Mouse (Mus musculus) brown adipose tissue, adult 24 weeks (tissue): ENCODE results near the gene Il2ra. TPM values are rescaled to one million over a fixed set of nuclear protein-coding genes. Genes with fewer than 3 reads are reported as not detected.
"Not testable (repeated sequence)": the region's sequence is repeated elsewhere in the genome, so short reads cannot be mapped to it uniquely, and the experiment has no call there.

Experiments
- H3K27ac ChIP-seq: fragments of 200-500 bp; replicated peaks from 2 replicates; pipeline ENCODE4 v1.5.1; 2012; ENCODE audit warnings: low read depth, mild to moderate bottlenecking, low read length
- H3K4me1 ChIP-seq: fragments of 200-500 bp; 2 replicates; pipeline ENCODE4 v1.6.1; 2012; ENCODE audit warnings: low read length, mixed read lengths; ENCODE audit not compliant: control insufficient read depth, insufficient read depth, insufficient read length
- H3K4me3 ChIP-seq: fragments of 200-500 bp; 2 replicates; pipeline ENCODE4 v1.5.1; 2012; ENCODE audit warnings: low read depth, mild to moderate bottlenecking, low read length, moderate library complexity; ENCODE audit not compliant: insufficient read depth
- polyA plus RNA-seq: library from polyadenylated mRNA; stranded (reverse); fragments of >200 nt; gene quantifications from 2 replicates; pipeline ENCODE4 v1.2.4, GENCODE M21; 2012; ENCODE audit not compliant: missing spikeins, insufficient read depth, insufficient read length

Gene Il2ra
- polyA plus RNA-seq, 1 experiment: 0.32 TPM

DNA sequence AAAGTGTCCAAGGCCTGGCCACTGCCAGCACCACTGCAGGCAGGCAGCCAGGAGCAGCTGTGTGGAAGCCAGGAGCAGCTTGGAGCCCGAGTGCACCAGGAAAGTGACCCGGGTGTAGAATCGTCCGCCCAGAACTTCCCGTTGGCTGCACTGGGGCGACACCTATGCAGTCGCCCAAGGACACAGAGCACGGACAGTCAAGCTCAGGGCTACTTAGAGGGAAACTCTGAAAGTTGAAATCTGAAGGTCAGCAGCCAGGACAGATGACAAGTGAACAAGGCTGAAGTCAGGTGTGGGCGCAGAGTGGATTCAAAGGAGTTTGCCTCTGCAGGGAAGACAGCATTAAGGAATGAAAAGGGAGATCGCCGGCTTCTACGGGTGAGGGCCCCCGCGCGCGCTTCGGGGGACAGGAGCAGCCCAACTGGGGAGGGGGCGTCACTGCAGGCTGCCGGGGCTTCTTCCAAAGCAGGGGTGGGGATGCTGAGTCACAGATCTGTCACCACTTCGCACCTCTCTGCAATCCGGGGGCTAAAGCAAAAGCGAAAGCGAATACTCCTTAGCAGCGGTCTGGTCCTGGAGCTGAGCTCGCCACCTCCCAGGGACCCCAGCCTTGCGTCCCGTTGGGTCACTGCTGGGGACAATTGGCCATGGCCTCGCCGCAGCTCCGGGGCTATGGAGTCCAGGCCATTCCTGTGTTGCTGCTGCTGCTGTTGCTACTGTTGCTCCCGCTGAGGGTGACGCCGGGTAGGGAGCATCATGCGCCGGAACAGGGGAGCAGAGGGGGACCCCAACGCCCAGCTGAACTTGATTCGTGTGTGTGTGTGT lies 62.8 kb downstream of the Il2ra start, which contains the start of gene Il15ra:
Gene Il15ra (plus strand): TSS at position 90 of the 825 bp plus-strand sequence.
- Histone ChIP-seq H3K4me3 (peak within 1 kb of the TSS; percentile 98), H3K27ac (peak within 1 kb of the TSS; percentile 97), H3K4me1 (0 out of 2 replicates have a peak, but pooled peaks cover 3% of the 10 kb centered on the region)

- Histone ChIP-seq H3K4me1 (0 out of 2 replicates have a peak, but pooled peaks cover 3% of the 10 kb centered on the region), H3K4me3 (peak overlapping the region; percentile 98), H3K27ac (peak overlapping the region; percentile 97)
Observed at GRCm38 (mm10) chr2:11706030-11706745, 63.6 kb downstream of the Il2ra start.

DNA sequence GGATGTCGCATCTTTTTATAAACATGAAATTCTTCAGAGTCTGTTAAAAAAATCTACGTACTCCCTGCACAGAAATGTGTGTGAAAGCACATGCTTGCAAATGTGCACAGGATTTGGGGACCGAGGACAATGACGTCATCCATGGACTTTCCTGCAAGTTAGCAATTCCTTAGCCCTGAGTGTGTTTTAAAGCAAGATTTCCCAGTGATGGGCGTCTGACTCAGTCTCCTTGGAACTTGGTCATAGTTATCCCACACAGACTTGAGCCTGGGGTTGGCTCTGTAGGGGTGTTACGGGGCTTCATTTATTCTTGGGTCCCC lies 64.1 kb downstream of the Il2ra start:
- Histone ChIP-seq H3K4me1 (0 out of 2 replicates have a peak, but pooled peaks cover 3% of the 10 kb centered on the region), H3K4me3 (peak overlapping the region; percentile 98), H3K27ac (peak overlapping the region; percentile 97)

- H3K4me1 ChIP-seq: peaks cover 14% of the 10 kb centered on the region
- peak overlapping the region; percentile 24 for H3K4me3 ChIP-seq
- peak overlapping the region; percentile 88 for H3K27ac ChIP-seq
Observed at GRCm38 (mm10) chr2:11708538-11708937, 65.9 kb downstream of the Il2ra start.

DNA sequence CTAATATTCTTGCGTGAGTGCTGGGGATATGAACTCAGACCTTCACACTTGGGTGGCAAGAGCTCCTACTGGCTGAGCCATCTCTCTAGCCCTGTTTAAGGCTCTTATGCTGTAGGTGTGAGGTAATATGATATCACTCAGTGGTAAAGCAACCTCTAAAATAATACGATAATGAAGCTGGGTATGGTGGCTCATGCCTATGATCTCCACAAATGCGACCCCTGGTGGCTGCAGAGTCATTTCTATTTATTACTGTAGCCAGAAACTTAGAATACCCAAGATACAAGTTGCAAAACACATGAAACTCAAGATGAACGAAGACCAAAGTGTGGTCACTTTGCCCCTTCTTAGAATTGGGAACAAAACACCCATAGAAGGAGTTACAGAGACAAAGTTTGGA lies 67.5 kb downstream of the Il2ra start:
- not testable (repeated sequence) for H3K4me3 ChIP-seq, H3K27ac ChIP-seq
- H3K4me1 ChIP-seq: peaks cover 15% of the 10 kb centered on the region

GRCm38 (mm10) chr2:11712483-11712990 lies 69.9 kb downstream of the Il2ra start:
- H3K4me3 ChIP-seq: no peak overlapping the region
- peak overlapping the region; percentile 68 for H3K27ac ChIP-seq
- peaks cover 15% of the 10 kb centered on the region for H3K4me1 ChIP-seq

DNA sequence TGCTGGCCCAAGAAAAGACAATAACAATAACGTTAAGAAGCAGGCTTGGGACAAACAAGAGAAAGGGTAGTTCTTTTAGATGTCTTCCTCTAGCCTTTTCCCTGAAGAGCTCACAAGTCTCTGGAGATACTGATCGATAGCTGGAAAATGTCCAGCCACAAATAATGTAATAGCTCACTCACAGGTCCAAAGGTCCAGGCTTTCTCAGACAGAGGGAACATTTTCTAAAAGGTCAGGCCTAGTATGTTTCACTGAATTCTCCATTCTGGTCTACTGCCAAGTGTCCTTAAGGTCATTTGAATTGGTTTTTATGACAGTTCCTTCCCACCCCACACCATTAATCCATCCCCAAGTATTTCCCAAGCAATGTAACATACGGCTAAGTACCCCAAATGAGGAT lies 70.4 kb downstream of the Il2ra start:
- Histone ChIP-seq H3K4me1 (peaks cover 15% of the 10 kb centered on the region), H3K27ac (peak overlapping the region; percentile 68), H3K4me3 (no peak overlapping the region)

GRCm38 (mm10) chr2:11714535-11714934 lies 71.9 kb downstream of the Il2ra start:
- peaks cover 15% of the 10 kb centered on the region for H3K4me1 ChIP-seq
- no peak overlapping the region for H3K4me3 ChIP-seq
- no peak overlapping the region for H3K27ac ChIP-seq

GRCm38 (mm10) chr2:11718573-11718972 lies 76.0 kb downstream of the Il2ra start:
- Histone ChIP-seq H3K4me3 (no peak overlapping the region), H3K27ac (no peak overlapping the region)

GRCm38 (mm10) chr2:11722564-11722963 lies 80.0 kb downstream of the Il2ra start:
- Histone ChIP-seq H3K4me1 (no peaks in the 10 kb centered on the region), H3K4me3 (no peak overlapping the region), H3K27ac (no peak overlapping the region)

More at GRCm38 (mm10) chr2:11718573-11718972, 76.0 kb downstream of the Il2ra start:
- peaks cover 3% of the 10 kb centered on the region for H3K4me1 ChIP-seq

GRCm38 (mm10) chr2:11727574-11727973 lies 85.0 kb downstream of the Il2ra start:
- Histone ChIP-seq H3K4me3 (no peak overlapping the region), H3K27ac (no peak overlapping the region), H3K4me1 (no peaks in the 10 kb centered on the region; the same call in 1 of the 2 replicates)

GRCm38 (mm10) chr2:11729091-11729490 lies 86.5 kb downstream of the Il2ra start:
- no peak overlapping the region for H3K4me3 ChIP-seq
- no peaks in the 10 kb centered on the region; the same call in 1 of the 2 replicates for H3K4me1 ChIP-seq
- peak overlapping the region; percentile 30; the same call in 1 of the 2 replicates for H3K27ac ChIP-seq

DNA sequence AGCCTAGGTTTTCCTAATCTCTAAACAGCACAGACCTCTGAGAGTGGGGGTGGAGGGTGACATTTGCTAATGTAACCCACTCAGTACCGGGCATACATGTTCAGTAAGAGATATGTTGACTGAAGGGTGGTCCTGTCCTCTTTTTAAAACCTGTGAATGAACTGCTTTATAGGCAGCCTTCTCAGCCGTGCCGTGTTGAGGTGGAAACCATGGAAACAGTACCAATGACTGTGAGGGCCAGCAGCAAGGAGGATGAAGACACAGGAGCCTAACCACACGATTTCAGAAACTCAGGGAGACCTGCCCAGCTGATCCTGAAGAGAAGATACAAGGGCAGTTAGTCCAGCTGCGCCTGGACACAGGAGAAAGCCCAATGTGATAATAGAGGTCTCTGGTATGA lies 90.4 kb downstream of the Il2ra start:
- Histone ChIP-seq H3K4me1 (no peaks in the 10 kb centered on the region; the same call in 1 of the 2 replicates), H3K27ac (no peak overlapping the region), H3K4me3 (no peak overlapping the region)

DNA sequence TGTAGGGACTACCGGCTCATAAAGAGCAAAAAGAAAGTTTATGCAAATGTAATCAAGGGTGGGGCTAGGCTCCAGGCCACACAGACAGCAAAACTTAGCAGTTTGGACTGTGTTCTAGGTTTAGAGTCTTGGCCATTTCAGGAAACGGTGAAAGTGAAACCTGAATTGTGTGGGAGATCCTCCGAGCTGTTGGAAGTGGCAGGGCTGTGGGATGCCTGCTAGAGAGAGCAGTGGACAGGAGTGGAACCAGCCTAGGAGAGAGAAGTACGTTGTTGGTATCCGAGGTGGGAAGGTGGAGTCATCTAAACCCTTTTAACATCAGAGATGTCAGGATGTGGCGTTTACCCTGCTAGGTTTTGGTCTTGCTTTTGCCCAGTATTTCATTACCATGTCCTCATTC lies 93.2 kb downstream of the Il2ra start:
- H3K4me1 ChIP-seq: no peaks in the 10 kb centered on the region; the same call in 1 of the 2 replicates

DNA sequence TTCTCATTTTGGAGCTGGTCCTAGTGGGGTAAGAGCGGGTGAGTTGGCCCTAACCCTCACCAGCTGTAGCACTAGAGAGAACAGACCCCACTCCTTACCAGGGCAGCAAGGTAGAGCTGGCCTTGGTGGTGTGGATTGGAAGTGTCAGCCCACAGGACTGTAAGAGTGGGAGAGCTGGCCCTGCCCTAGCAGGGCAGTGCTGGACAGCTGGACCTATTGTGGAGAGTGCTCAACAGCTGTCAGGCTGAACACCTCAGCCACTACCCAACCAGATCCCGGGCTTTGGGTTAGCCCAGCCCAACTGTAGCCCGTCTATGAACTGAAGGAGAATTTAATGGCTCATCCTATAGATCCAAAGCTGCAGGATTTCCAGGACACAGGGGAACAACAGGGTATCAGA lies 96.2 kb downstream of the Il2ra start:
- no peak overlapping the region for H3K27ac ChIP-seq
- no peaks in the 10 kb centered on the region; the same call in 1 of the 2 replicates for H3K4me1 ChIP-seq

More for the DNA sequence above, 93.2 kb downstream of the Il2ra start:
- Histone ChIP-seq H3K27ac (0 out of 2 replicates have a peak overlapping the region, but pooled peaks have one; percentile 34), H3K4me3 (no peak overlapping the region)

More for the DNA sequence above, 96.2 kb downstream of the Il2ra start:
- no peak overlapping the region for H3K4me3 ChIP-seq
